Mouse (Mus musculus) embryonic facial prominence, embryonic 10.5 days (tissue): ENCODE data around the gene Crip1. TPM values are rescaled to one million over a fixed set of nuclear protein-coding genes. Genes with fewer than 3 reads are reported as not detected.

Experiments used
- DNase-seq: peaks from one replicate; pipeline ENCODE4 v3.0.0-alpha.2; 2017; ENCODE audit warnings: low spot score
- H3K27ac ChIP-seq: fragments of 300-500 bp; sonication (generic); replicated peaks from 2 replicates; pipeline ENCODE4 v1.5.1; 2016; ENCODE audit warnings: mild to moderate bottlenecking
- H3K27me3 ChIP-seq: fragments of 300-500 bp; sonication (generic); replicated peaks from 2 replicates; pipeline ENCODE4 v1.6.1; 2016; ENCODE audit warnings: low read depth, mild to moderate bottlenecking; ENCODE audit not compliant: poor library complexity, severe bottlenecking
- H3K36me3 ChIP-seq: fragments of 300-500 bp; sonication (generic); replicated peaks from 2 replicates; pipeline ENCODE4 v1.6.1; 2016; ENCODE audit warnings: mild to moderate bottlenecking, moderate library complexity
- H3K4me1 ChIP-seq: fragments of 300-500 bp; sonication (generic); 2 replicates; pipeline ENCODE4 v1.6.1; 2016
- H3K4me3 ChIP-seq: fragments of 300-500 bp; sonication (generic); 2 replicates; pipeline ENCODE4 v1.5.1; 2016; ENCODE audit warnings: mild to moderate bottlenecking, moderate library complexity
- H3K9me3 ChIP-seq: fragments of 300-500 bp; sonication (generic); 2 replicates; pipeline ENCODE4 v1.6.1; 2016; ENCODE audit warnings: mild to moderate bottlenecking
- WGBS: fragments of 180-500 bp; shearing (Covaris S2); methylation state at CpG from one replicate; pipeline ENCODE4 v1.1.7; 2016; 5-methylcytosine and 5-hydroxymethylcytosine counted together
- polyA plus RNA-seq: library from polyadenylated mRNA; unstranded; fragments of >200 nt; fragmentation: Nextera tagmentation; extraction: Ambion mirVana; gene quantifications from 2 replicates; pipeline ENCODE4 v1.2.1, GENCODE M21; 2016

The Crip1 gene
- 53.6 and 57.1 TPM in 2 replicates for polyA plus RNA-seq

DNA sequence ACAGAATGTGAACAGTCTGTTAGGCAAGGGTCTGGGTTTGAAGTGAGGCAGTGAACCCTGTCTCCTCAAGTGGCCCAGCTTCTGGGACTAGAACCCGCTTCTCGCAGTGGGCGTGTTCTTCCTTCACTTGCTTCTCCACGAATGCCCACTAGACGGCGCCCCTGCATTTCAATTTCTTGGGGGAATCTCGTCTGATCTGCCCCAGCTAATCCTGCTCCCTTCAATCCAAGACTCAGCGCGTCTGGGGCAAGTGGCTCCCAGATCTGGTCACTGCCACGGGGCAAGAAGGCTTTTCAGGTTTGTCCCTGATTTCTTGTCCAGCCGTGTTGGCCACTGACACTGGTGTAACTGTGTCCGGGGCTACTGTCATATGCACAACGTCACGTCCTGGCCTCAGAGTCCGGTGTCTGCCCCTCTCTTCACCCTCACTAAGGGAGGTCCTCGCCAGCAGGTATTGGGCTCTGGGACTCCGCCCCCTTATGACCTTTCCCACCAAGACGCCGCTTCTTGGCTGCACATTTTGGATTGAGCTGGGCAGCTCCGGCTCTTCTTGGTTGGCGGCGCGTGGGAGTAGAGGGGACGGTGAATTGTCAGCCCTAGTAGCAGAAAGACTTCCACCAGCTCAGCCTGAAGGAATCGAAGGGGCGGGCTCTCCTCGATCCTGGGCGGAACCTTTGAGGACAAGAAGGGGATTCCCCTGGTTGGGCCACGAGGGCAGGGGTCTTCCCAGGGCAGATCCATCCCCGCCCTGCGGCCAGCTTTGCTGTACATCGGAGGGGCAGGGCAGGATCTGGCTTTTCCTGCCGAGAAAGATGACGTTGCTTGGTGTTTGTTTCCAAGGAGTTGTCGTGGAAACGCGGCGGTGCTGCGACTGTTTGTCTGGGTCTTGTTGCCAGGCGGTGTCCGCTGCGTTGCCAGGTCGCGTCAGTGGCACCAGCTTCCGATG is at the start of gene Crip1:
Gene Crip1 (plus strand): TSS at position 205 of the 946 bp plus-strand sequence.
- no peaks in the 10 kb centered on the region for H3K9me3 ChIP-seq
- H3K27ac ChIP-seq = no peak within 1 kb of the TSS; the same call in 1 of the 2 replicates
- peak; percentile 83 for DNase-seq
- peaks cover 19% of the 10 kb centered on the region for H3K36me3 ChIP-seq
- peak within 1 kb of the TSS; percentile 44 for H3K4me3 ChIP-seq
- peaks cover 54% of the 10 kb centered on the region for H3K4me1 ChIP-seq
- WGBS = 6% methylated on average over 45 of the region's 45 CpGs
- H3K27me3 ChIP-seq = peaks cover 90% of the 10 kb centered on the region

DNA sequence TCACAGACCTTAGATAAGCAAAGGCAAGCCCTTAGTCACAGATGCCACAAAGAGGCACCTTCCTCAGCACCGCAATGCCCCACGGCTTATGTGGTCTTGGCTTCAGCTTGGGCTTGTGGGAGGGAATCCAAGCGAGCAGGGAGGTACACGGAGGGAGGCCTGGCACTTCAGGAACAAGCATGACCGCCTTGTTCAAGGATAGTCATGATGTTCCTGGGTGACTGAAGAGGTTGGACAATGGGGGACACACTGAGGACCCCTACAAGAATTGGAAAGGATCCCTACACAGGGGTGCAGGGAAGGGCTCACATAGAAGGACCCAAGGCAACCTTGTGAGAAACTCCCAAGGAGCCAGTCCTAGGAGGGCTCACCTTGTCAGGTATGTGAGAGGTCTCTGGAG is 49.1 kb upstream of the Crip1 start:
- Histone ChIP-seq H3K36me3 (peaks cover 29% of the 10 kb centered on the region), H3K9me3 (no peaks in the 10 kb centered on the region), H3K4me1 (peaks cover 36% of the 10 kb centered on the region), H3K4me3 (peak overlapping the region; percentile 99), H3K27ac (peak overlapping the region; percentile 99), H3K27me3 (no peaks in the 10 kb centered on the region)
- 91% methylated on average over 5 of the region's 5 CpGs for WGBS
- no peak for DNase-seq

DNA sequence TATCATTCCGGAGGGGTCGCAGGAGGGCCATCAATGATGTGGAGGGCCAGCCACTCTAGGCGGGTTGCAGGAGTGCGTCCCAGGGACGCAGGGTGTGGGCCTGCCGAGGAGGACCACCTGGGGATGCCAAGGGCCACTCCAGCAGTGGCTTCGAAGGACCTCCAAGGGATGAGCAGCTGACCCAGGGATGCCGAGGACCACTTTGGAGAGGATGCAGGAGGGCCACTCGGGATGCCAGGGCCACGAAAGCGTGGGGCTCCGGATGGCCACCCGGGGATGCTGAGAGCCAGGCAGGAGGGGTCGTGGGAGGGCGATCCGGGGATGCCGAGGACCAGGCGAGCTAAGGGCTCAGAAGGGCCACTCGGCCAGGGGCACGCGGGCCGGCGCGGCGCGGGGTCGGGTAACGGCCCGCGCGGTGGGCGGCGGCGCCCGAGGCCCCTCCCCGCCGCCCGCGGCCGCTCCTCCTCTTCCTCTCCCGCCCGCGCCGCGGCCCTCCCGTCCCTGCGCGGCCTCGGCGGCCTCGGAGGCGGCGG is 48.3 kb upstream of the Crip1 start, which contains the start of gene Mta1:
Gene Mta1 (plus strand): TSS at position 530 of the 533 bp plus-strand sequence.
- DNase-seq = peak; percentile 79
- 3% methylated on average over 53 of the region's 53 CpGs for WGBS
- H3K9me3 ChIP-seq = no peaks in the 10 kb centered on the region
- peak within 1 kb of the TSS; percentile 99 for H3K4me3 ChIP-seq
- peaks cover 41% of the 10 kb centered on the region for H3K4me1 ChIP-seq
- H3K27me3 ChIP-seq = no peaks in the 10 kb centered on the region
- peak within 1 kb of the TSS; percentile 99 for H3K27ac ChIP-seq
- peaks cover 37% of the 10 kb centered on the region for H3K36me3 ChIP-seq

DNA sequence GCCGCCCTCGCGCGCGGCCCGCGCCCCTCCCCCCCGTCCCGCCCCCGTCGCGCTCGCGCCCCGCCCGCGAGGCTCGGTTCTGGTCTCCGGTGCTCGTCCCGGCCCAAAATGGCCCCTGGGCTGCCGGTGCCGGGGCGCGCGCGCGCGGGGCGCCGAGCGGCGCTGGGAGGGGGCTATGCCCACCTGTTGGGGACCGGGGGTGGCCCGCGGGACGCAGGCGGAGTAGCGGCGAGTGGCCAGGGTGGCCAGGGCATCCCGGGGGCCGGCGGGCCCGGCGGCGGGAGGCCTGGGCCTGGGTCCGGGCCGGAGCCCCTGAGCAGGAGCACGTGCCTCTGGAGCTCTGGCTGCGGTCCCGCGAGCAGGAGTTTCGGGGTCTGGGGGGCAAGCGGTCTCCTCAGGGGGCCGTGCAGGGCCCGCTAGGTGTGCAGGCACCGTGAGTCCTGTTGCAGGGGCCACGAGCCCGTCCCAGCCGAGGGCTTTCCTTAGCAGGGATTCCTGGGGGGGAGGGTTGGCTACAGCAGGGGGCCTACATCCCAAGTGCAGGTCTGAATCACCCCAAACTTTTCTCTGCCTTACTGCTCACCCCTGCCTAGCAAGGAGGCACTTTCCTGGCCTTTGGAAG is 47.5 kb upstream of the Crip1 start:
- no peaks in the 10 kb centered on the region for H3K9me3 ChIP-seq
- H3K4me3 ChIP-seq = peak overlapping the region; percentile 99
- H3K36me3 ChIP-seq = peaks cover 45% of the 10 kb centered on the region
- WGBS = 2% methylated on average over 60 of the region's 60 CpGs
- no peaks in the 10 kb centered on the region for H3K27me3 ChIP-seq
- H3K27ac ChIP-seq = peak overlapping the region; percentile 99
- H3K4me1 ChIP-seq = peaks cover 44% of the 10 kb centered on the region
- DNase-seq = peak; percentile 59

DNA sequence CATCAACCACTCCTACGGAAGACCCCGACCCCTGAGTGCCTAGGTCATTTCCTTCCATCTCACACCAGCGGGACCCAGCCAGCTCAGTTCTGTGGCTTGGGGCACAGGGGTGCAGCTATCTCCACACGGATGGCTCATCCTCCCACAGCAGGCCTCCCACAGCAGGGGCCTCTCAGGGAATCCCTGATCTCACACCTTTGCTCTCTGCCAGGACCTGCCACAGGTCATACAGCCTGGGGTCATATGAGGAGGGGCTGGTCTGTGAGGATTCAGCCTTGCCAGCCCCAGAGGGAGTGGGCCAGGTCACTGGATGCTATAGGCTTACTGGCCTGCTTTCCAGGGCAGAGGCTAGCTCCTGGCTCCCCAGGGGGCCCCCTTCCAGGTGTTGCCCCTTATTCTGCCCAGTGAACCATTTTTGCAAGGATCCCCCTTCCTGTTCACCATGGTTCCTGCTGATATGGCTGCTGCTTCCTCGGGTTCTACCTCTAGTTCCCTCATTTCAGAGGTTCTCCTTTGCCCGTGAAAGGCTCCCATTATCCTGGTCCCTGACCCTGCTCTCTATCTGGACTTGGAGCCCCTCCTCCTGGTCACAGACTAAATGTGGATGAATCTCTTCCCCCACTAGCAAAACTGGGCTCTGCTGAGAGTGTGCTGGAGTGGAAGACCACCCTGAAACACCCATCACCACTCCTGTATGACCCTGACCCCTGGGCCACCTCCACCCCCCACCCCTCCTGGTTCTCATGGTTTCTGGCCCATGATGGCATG is 46.5 kb upstream of the Crip1 start:
- peak overlapping the region; percentile 99 for H3K27ac ChIP-seq
- H3K9me3 ChIP-seq = no peaks in the 10 kb centered on the region
- H3K4me3 ChIP-seq = peak overlapping the region; percentile 99
- H3K36me3 ChIP-seq = peaks cover 55% of the 10 kb centered on the region
- no peak for DNase-seq
- WGBS = 31% methylated on average over 6 of the region's 6 CpGs
- peaks cover 48% of the 10 kb centered on the region for H3K4me1 ChIP-seq
- H3K27me3 ChIP-seq = no peaks in the 10 kb centered on the region

DNA sequence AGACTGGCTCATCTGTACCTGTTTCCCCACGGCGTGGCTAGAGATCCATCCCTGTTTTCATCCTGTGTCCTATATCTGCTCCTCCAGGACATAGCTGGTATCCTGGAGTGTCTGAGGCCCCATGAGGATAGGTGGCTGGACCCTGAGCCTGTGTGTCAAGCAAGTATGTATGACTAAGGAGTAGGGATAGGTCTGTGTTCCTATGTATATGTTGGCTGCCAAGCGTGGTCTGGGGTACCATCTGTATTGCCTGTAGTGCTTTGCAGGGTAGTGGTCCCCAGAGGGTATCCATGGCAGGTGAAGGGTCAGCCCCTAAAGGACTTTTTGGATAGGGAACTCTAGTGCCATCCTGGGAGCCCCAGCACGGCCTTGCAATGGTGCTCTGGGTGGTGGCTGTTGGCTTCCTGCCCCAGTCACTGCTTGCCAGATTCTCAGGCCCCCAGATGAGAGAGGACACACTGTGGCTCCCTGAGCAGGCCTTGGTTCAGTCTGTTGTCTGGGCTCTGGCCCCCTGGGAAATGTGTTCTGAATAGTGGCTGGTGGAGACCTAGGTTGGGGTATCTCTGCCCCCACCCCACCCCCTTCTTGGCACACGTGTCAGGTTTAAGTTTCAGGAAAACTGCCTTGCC is 45.6 kb upstream of the Crip1 start:
- H3K9me3 ChIP-seq = peaks cover 3% of the 10 kb centered on the region; the same call in 1 of the 2 replicates
- H3K27ac ChIP-seq = peak overlapping the region; percentile 99; the same call in 1 of the 2 replicates
- H3K36me3 ChIP-seq = peaks cover 64% of the 10 kb centered on the region
- peak overlapping the region; percentile 99; the same call in 1 of the 2 replicates for H3K4me3 ChIP-seq
- H3K4me1 ChIP-seq = peaks cover 48% of the 10 kb centered on the region
- 88% methylated on average over 5 of the region's 5 CpGs for WGBS
- no peak for DNase-seq
- no peaks in the 10 kb centered on the region for H3K27me3 ChIP-seq

DNA sequence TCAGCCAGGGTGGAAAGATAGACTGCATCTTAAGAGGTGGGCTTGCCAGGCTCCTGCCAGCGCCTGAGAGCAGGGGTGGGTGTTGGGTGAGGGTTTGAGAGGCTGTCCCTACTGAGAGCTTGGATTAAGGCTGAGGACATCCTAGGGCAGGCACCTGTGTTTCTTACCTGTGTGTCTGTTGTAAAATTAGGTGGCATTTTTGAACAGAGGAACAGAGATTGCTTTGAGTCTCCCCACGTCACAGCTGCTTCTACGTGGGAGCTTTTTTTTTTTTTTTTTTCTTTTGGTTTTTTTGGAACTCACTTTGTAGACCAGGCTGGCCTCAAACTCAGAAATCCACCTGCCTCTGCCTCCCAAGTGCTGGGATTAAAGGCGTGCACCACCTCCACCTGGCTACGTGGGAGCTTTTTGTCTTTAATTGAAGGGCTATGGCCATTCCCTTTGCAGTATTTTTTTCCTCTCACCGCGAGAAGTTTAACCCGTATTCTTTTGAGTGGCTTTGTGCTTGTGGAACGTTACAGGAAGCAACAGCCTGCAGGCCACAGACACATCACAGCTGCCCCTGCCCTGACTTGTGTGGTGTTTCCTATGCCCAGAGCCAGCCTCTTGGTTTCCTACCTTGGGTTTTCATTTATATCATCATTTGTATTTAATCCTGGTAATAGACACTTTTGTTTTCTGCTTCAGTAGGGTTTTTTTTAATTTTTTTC is 44.7 kb upstream of the Crip1 start:
- H3K4me3 ChIP-seq = 0 out of 2 replicates have a peak overlapping the region, but pooled peaks have one; percentile 99
- peaks cover 6% of the 10 kb centered on the region; the same call in 1 of the 2 replicates for H3K9me3 ChIP-seq
- no peaks in the 10 kb centered on the region for H3K27me3 ChIP-seq
- 89% methylated on average over 9 of the region's 9 CpGs for WGBS
- peaks cover 48% of the 10 kb centered on the region for H3K4me1 ChIP-seq
- H3K27ac ChIP-seq = no peak overlapping the region
- H3K36me3 ChIP-seq = peaks cover 73% of the 10 kb centered on the region
- no peak for DNase-seq

DNA sequence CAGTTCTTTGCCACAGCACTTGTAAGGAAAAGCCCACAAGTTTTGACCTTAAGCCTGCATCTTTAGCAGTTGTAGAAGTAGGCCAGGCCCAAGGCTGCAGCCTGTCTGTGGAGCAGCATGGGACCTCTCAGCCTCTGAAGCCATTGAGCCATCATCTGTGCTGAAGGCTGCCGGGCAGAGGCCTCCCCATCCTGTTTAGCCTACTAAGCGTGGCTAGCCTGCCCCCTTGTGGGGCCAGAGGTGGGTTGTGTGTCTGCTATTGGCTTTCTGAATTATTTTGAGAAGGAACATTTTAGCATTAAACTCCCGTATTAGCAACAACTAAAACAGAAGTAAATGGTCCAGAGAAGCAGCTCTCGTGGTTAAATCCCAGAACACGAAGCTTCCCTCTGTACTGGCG is 43.7 kb upstream of the Crip1 start:
- no peak overlapping the region for H3K27ac ChIP-seq
- no peak overlapping the region for H3K4me3 ChIP-seq
- H3K36me3 ChIP-seq = peaks cover 78% of the 10 kb centered on the region
- 67% methylated on average over 6 of the region's 6 CpGs for WGBS
- peaks cover 6% of the 10 kb centered on the region; the same call in 1 of the 2 replicates for H3K9me3 ChIP-seq
- DNase-seq = peak; percentile 59
- peaks cover 41% of the 10 kb centered on the region for H3K4me1 ChIP-seq
- H3K27me3 ChIP-seq = no peaks in the 10 kb centered on the region

DNA sequence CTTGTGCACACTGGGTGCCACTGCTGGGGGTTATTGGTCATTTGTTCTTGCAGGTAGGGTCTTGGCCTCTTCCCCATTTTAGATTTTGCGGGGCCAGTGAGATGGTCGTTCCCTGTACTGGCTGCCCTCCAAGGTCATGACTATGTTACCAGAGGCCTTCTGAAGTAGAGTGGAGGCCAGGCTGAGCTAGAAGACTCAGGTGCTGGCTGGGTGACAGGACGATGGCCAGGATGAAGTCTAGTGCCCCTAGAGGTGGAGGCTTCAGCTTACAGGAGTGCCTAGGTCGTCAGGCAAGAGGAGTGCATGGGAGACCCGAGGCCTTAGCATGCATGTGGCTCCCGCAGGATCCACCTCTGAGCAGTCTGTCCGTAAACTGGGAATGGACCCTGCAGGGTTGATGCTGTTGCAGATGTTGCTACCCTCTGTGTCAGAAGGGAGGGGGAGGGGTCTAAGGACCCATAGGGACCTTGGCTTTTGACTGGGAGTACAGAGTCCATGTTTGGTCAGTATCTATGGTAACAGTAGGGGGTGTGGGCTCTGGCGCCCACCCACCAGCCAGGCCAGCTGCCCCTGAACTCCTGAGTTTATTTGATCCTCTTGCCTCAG is 42.2 kb upstream of the Crip1 start:
- DNase-seq = no peak
- Histone ChIP-seq H3K36me3 (peaks cover 87% of the 10 kb centered on the region), H3K27ac (no peak overlapping the region), H3K4me1 (peaks cover 37% of the 10 kb centered on the region), H3K27me3 (no peaks in the 10 kb centered on the region), H3K9me3 (peaks cover 6% of the 10 kb centered on the region; the same call in 1 of the 2 replicates), H3K4me3 (no peak overlapping the region)
- WGBS = 88% methylated on average over 8 of the region's 8 CpGs

DNA sequence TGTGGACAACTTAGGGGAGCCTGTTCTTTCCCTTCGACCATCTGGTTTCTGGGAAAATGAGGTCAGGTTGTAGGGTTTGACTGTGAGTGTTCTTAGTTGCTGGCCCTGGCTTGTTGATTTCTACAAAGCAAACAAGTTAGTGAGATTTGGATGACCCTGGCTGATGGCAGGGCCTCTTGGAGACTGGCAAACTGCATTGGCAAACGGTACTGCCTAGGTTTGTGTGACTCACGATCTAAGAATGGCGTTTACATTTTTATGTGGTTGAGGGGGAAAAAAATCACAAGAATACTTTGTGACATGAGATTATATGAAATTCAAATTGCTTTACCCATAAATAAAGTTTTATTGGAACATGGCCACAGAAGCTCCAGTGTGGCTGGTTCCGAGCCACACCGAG is 39.7 kb upstream of the Crip1 start:
- H3K27ac ChIP-seq = no peak overlapping the region
- H3K4me3 ChIP-seq = no peak overlapping the region
- H3K9me3 ChIP-seq = peaks cover 6% of the 10 kb centered on the region; the same call in 1 of the 2 replicates
- no peak for DNase-seq
- peaks cover 79% of the 10 kb centered on the region for H3K36me3 ChIP-seq
- H3K4me1 ChIP-seq = peaks cover 14% of the 10 kb centered on the region
- 93% methylated on average over 6 of the region's 6 CpGs for WGBS
- H3K27me3 ChIP-seq = no peaks in the 10 kb centered on the region
